Mouse (Mus musculus): ENCODE measurements around the gene Nid1. TPM values are rescaled to one million over a fixed set of nuclear protein-coding genes. Genes with fewer than 3 reads are reported as not detected.
"Not testable (repeated sequence)": the region's sequence is repeated elsewhere in the genome, so short reads cannot be mapped to it uniquely, and the experiment has no call there.

Nid1 gene
- polyA plus RNA-seq, 1 experiment = 39.3 TPM

- H3K36me3 ChIP-seq (ENCODE audit: control insufficient read depth, insufficient read depth, low read length); H3K4me1 ChIP-seq (ENCODE audit: control insufficient read depth, insufficient read depth, insufficient read length); DNase-seq (ENCODE audit: low read depth in 1 of 2, low spot score in 2 of 2); H3K27me3 ChIP-seq (ENCODE audit: control insufficient read depth, insufficient read depth, low read length); H3K27ac ChIP-seq (ENCODE audit: insufficient read depth, low read length); H3K4me3 ChIP-seq (ENCODE audit: extremely low read depth, insufficient read depth, insufficient read length): not testable (repeated sequence)
- 80% methylated on average over 1 of the region's 1 CpGs for WGBS
Observed at GRCm38 (mm10) chr13:13450931-13451330, 13.6 kb downstream of the Nid1 start.

- H3K4me1 ChIP-seq (ENCODE audit: control insufficient read depth, insufficient read depth, insufficient read length); H3K36me3 ChIP-seq (ENCODE audit: control insufficient read depth, insufficient read depth, low read length); H3K27me3 ChIP-seq (ENCODE audit: control insufficient read depth, insufficient read depth, low read length): not testable (repeated sequence)
- Histone ChIP-seq H3K27ac (ENCODE audit: insufficient read depth, low read length) (peak overlapping the region; percentile 76), H3K4me3 (ENCODE audit: extremely low read depth, insufficient read depth, insufficient read length) (peak overlapping the region; percentile 13; the same call in 1 of the 2 replicates)
- peak; percentile 27 to 55 for DNase-seq (ENCODE audit: low read depth in 1 of 2, low spot score in 2 of 2)
- WGBS = 47% methylated on average over 6 of the region's 6 CpGs
Observed at GRCm38 (mm10) chr13:13453332-13453731, 16.0 kb downstream of the Nid1 start.

DNA sequence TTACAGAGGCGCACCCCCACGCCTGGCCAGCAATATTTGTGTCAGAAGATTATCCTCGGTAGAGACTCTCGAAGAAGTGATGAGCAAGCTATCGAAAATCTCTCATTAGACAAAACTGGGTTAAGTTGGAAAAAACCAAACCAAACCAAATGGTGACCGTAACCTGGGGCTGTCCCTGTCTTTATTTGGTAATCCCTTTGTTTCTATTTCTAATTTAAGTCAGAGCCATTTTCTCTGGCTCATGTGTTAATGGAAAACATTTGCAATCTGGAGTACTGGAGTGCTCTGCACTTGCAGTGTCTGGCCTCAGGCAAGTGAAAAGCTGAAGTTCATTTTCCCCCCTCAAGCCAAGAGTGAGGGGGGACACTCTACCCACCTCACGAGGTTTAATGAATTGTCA is 16.9 kb downstream of the Nid1 start:
- not testable (repeated sequence) for H3K27me3 ChIP-seq (ENCODE audit: control insufficient read depth, insufficient read depth, low read length); DNase-seq (ENCODE audit: low read depth in 1 of 2, low spot score in 2 of 2); H3K4me1 ChIP-seq (ENCODE audit: control insufficient read depth, insufficient read depth, insufficient read length); H3K4me3 ChIP-seq (ENCODE audit: extremely low read depth, insufficient read depth, insufficient read length); H3K36me3 ChIP-seq (ENCODE audit: control insufficient read depth, insufficient read depth, low read length)
- WGBS = 84% methylated on average over 7 of the region's 7 CpGs
- H3K27ac ChIP-seq (ENCODE audit: insufficient read depth, low read length) = 0 out of 2 replicates have a peak overlapping the region, but pooled peaks have one; percentile 76

DNA sequence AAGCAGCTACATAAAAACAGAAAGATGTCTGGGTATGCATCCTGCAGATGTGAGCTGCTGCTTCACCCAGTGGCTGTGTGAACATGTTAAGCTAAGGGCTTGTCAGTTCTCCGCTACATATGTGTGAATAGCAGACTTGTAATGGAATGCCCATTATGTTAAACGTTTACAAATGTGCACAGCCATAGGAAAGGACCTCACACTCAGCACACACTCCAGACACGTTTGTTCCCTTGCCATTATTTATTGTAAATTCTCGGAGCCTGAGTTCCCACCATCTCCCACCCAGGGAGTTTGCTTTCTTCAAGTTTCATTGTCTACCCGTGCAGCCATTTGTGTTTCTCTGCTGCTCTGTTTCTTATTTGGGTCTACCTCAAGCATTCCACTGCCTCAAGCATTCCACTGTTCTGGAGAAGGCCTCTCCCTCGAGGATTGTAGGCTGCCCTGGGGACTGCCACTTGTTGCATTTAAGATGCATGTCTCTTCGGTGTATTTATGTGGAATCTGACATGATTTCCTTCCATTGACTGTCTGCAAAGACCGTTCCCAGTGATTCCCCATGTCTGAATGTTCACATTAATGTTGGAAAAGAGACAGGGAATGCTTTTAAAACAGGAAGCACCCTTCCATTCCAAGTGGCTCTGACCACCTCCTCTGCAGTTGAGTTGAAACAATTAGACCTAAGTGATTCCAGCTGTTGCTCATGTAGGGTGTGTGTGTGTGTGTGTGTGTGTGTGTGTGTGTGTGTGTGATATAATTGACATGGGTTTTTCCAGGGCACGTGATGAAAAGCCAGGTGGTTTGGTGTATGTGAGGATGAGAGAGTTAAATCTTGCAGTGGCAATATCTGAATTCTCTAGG is 18.5 kb downstream of the Nid1 start:
- H3K27ac ChIP-seq (ENCODE audit: insufficient read depth, low read length); DNase-seq (ENCODE audit: low read depth in 1 of 2, low spot score in 2 of 2): not testable (repeated sequence)
- 61% methylated on average over 9 of the region's 9 CpGs for WGBS

GRCm38 (mm10) chr13:13458138-13458737 is 20.9 kb downstream of the Nid1 start:
- TF ChIP-seq POLR2A (IDR thresholded peaks at IDR 0.05; ENCODE audit: low read depth, low read length) (no peak), CTCF (IDR thresholded peaks at IDR 0.05; ENCODE audit: extremely low read depth, insufficient read depth, insufficient read length, insufficient replicate concordance) (no peak)
- H3K4me1 ChIP-seq (ENCODE audit: control insufficient read depth, insufficient read depth, insufficient read length) = peaks cover 3% of the 10 kb centered on the region; the same call in 1 of the 2 replicates
- H3K4me3 ChIP-seq (ENCODE audit: extremely low read depth, insufficient read depth, insufficient read length) = no peak overlapping the region
- no peaks in the 10 kb centered on the region for H3K36me3 ChIP-seq (ENCODE audit: control insufficient read depth, insufficient read depth, low read length)
- no peaks in the 10 kb centered on the region for H3K27me3 ChIP-seq (ENCODE audit: control insufficient read depth, insufficient read depth, low read length)
- DNase-seq (ENCODE audit: low read depth in 1 of 2, low spot score in 2 of 2) = no peak
- 90% methylated on average over 4 of the region's 4 CpGs for WGBS
- H3K27ac ChIP-seq (ENCODE audit: insufficient read depth, low read length) = no peak overlapping the region

More for the DNA sequence above, 18.5 kb downstream of the Nid1 start:
- not testable (repeated sequence) for H3K36me3 ChIP-seq (ENCODE audit: control insufficient read depth, insufficient read depth, low read length); H3K27me3 ChIP-seq (ENCODE audit: control insufficient read depth, insufficient read depth, low read length); H3K4me1 ChIP-seq (ENCODE audit: control insufficient read depth, insufficient read depth, insufficient read length); H3K4me3 ChIP-seq (ENCODE audit: extremely low read depth, insufficient read depth, insufficient read length)

GRCm38 (mm10) chr13:13460521-13461138 is 23.3 kb downstream of the Nid1 start:
- Histone ChIP-seq H3K36me3 (ENCODE audit: control insufficient read depth, insufficient read depth, low read length) (no peaks in the 10 kb centered on the region), H3K27ac (ENCODE audit: insufficient read depth, low read length) (no peak overlapping the region), H3K27me3 (ENCODE audit: control insufficient read depth, insufficient read depth, low read length) (no peaks in the 10 kb centered on the region), H3K4me1 (ENCODE audit: control insufficient read depth, insufficient read depth, insufficient read length) (no peaks in the 10 kb centered on the region), H3K4me3 (ENCODE audit: extremely low read depth, insufficient read depth, insufficient read length) (no peak overlapping the region)
- no peak for DNase-seq (ENCODE audit: low read depth in 1 of 2, low spot score in 2 of 2)
- TF ChIP-seq POLR2A (IDR thresholded peaks at IDR 0.05; ENCODE audit: low read depth, low read length) = no peak
- no peak for TF ChIP-seq CTCF (IDR thresholded peaks at IDR 0.05; ENCODE audit: extremely low read depth, insufficient read depth, insufficient read length, insufficient replicate concordance)
- WGBS = 86% methylated on average over 2 of the region's 2 CpGs

DNA sequence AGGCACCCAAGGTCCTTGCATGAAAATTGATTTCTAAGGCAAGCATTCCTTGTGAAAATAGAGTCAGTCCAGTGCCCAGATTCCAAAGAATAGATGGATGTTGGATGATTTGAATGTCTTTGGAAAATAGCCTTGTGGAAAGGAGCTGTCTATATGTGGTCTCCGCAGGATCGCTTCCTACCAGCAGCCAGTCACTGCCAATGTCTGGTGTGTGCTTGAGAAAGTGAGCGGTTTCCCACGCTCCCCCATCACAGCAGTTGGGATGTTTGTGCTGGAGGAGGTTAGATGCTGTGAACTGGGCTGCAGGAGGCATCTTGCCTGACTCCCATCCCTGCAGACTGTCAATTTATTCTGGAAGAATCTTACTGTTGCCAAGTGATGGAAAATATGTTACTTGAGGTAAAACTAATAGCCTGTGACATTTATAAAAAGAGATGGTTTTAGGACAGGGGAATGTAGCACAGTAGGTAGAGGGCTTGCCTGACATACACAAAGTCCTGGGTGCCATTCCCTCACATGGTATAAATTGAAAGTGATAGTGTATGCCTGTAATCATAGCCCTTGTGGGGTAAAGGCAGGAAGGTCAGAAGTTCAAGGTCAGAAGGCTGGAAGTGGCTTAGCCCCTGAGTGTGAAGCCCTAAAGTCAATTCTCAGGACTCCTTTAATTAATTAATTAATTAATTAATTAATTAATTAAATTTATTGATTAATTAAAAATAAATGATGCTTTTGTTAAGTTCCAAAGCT is 24.3 kb downstream of the Nid1 start:
- Histone ChIP-seq H3K27ac (ENCODE audit: insufficient read depth, low read length) (no peak overlapping the region), H3K4me1 (ENCODE audit: control insufficient read depth, insufficient read depth, insufficient read length) (no peaks in the 10 kb centered on the region), H3K4me3 (ENCODE audit: extremely low read depth, insufficient read depth, insufficient read length) (no peak overlapping the region), H3K27me3 (ENCODE audit: control insufficient read depth, insufficient read depth, low read length) (no peaks in the 10 kb centered on the region), H3K36me3 (ENCODE audit: control insufficient read depth, insufficient read depth, low read length) (no peaks in the 10 kb centered on the region)
- WGBS = 85% methylated on average over 4 of the region's 4 CpGs
- TF ChIP-seq POLR2A (IDR thresholded peaks at IDR 0.05; ENCODE audit: low read depth, low read length) = no peak
- no peak for TF ChIP-seq CTCF (IDR thresholded peaks at IDR 0.05; ENCODE audit: extremely low read depth, insufficient read depth, insufficient read length, insufficient replicate concordance)
- no peak for DNase-seq (ENCODE audit: low read depth in 1 of 2, low spot score in 2 of 2)

Data from spleen, adult 2 months (tissue).